Mouse (Mus musculus): Measurements from ENCODE around the gene Ctbp1.

The Ctbp1 gene

GRCm38 (mm10) chr5:33274953-33275454 is at the start of gene Ctbp1:
Gene Ctbp1, minus strand, starts transcription at chr5:33274994.
- peak; percentile 90 to 93 for DNase-seq

DNA sequence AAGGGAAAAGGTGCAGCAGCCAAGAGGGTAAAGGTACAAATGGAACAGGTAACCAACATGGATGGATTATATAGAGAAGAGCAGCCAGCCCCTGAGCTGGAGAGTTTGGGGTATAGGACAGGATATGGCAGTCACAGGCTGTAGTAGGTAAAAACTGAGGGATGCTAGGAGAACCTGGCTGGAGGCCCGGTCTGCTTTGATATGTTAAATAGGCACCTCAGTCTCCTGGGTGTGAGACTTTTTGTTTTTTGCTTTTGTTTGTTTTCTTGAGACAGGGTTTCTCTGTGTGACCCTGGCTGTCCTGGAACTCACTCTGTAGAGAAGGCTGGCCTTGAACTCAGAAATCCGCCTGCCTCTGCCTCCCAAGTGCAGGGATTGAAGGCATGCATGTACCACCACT is 49.7 kb upstream of the Ctbp1 start:
- DNase-seq, result no peak

GRCm38 (mm10) chr5:33312192-33312591 is 37.4 kb upstream of the Ctbp1 start:
- DNase-seq, result no peak

DNA sequence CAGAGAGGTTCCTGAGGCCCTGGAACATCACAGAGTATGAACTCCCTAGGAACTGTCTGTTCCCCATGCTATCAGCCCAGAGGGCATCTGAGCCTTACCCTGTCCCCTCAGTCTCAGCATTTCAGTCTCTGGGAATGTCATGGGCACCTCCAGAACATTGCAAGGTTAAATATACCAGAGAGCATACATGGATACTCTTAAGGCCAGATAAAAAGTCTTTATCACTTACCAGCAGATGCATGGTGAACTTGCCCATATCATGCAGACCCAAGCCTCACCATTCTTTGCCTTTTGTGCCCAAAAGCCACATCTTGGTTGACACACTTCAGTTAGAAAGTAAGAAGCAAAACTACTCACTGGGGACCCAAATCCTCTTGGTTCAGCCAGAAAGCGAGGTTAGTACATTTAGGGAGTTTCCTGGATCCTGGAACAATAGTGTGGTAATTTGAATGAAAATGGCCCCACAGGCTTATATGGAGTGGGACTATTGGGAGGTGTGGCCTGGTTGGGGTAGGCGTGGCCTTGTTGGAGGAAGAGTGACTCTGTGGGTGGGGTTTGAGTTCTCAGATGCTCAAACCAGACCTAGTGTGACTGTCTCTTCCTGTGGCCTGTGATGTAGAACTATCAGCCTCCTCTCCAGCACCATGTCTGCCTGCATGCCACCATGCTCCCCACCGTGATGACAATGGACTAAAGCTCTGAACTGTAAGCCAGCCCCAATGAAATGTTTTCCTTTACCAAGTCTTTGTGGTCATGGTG is 36.1 kb upstream of the Ctbp1 start:
- no peak for DNase-seq

- no peak for DNase-seq
Observed at GRCm38 (mm10) chr5:33301801-33302200, 27.0 kb upstream of the Ctbp1 start.

DNA sequence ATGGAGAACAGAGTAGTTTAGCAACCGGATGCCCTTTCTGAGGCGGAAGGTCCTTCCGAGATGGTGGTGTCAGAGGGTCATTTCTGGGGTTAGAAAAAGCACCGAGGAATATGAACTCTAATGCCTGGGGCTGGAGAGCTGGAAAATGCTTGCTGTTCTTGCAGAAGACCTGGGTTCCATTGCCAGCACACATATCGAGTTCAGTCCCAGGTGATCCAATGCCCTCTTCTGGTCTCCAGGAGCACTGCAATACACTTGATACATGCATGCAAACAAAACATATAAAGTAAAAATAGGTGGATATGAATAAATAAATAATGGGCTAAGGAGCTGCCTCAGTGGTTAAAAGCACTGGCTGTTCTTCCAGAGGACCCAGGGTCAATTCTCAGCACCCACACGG is 22.4 kb upstream of the Ctbp1 start:
- DNase-seq, result peak; percentile 7 to 35

- DNase-seq, result no peak
Observed at GRCm38 (mm10) chr5:33293796-33294430, 19.1 kb upstream of the Ctbp1 start.

GRCm38 (mm10) chr5:33283951-33284350 is 9.2 kb upstream of the Ctbp1 start:
- no peak for DNase-seq

GRCm38 (mm10) chr5:33281428-33281827 is 6.6 kb upstream of the Ctbp1 start:
- DNase-seq, result no peak

- peak; percentile 38 to 52 for DNase-seq
Observed at GRCm38 (mm10) chr5:33278950-33279349, 4.2 kb upstream of the Ctbp1 start.

DNA sequence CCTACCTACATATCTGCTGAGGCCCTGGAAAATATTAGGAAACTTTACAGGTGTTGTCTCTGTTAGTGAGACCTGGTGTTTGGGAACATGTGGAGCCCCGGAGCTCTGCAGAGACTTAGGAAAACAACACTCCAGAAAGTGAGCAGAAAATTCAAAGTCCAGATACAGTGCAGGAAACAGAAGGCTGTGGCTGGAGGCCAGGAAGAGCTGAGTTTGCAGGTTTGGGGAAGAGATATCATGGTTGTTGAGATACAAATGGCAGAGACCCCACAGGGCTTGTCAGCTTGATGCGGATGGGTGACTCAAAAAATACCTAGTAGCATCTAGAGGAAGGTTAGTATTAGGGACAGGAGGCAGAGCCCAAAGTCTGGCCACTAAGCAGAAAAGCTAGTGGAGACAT is 2.5 kb upstream of the Ctbp1 start:
- no peak for DNase-seq

- DNase-seq, result no peak
Observed at GRCm38 (mm10) chr5:33275754-33276153, 960 bp upstream of the Ctbp1 start.

DNA sequence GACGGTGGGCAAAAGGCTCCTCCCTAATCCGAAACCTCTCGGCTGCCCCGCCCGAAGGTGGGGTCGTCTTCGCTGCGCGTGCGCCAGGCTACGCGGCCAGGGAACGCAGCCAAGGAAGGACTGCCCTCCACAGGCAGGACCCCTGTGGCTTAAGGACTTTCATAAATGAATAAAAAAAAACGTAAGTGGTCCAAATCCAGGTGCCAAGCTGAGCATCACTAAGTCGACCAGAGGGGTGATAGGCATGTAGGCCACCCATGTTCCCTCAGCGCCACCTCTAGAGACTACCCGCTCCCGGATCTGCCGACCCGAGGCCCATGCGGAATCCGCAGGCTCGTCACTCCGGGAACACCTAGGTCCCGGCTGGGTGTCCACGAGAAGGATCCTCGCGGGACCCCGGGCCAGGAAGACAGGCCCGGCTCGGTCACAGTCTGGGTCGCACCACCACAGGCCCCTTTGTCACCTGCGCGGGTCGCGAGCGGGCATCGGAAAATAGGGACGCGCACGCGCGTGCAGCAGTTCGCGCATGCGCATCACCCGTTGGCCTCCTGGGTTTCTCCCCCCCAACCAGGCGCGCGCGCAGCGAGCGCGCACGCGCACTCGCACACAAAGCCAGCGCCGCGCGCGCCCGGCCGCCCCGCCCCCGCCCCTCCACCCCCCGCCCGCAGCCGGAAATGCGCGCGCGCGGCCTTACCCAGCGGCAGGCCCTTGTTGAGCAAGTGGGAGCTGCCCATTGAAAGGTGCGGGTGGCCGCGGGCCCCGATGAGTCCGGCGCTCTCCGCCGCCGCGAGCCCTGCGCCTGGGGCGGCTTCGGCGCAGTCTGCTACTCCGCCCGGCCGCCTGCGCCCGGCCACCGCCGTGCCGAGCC is 475 bp downstream of the Ctbp1 start:
- peak; percentile 92 to 93 for DNase-seq

DNA sequence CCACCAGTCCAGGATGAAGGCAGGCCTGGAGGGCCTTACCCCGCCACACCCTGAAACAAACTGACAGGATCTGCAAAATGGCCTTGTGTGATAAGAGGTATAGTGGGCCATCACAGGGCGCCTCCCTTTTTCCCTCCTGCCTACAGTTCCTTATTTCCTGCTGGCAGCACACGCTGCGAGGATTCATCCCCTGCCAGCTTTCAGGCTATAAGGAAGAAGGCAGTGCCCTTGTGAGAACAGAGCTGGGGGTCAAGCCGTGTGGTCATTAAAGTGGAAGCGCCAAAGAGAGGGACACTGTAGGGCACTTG is 1.1 kb downstream of the Ctbp1 start:
- DNase-seq, result no peak

DNA sequence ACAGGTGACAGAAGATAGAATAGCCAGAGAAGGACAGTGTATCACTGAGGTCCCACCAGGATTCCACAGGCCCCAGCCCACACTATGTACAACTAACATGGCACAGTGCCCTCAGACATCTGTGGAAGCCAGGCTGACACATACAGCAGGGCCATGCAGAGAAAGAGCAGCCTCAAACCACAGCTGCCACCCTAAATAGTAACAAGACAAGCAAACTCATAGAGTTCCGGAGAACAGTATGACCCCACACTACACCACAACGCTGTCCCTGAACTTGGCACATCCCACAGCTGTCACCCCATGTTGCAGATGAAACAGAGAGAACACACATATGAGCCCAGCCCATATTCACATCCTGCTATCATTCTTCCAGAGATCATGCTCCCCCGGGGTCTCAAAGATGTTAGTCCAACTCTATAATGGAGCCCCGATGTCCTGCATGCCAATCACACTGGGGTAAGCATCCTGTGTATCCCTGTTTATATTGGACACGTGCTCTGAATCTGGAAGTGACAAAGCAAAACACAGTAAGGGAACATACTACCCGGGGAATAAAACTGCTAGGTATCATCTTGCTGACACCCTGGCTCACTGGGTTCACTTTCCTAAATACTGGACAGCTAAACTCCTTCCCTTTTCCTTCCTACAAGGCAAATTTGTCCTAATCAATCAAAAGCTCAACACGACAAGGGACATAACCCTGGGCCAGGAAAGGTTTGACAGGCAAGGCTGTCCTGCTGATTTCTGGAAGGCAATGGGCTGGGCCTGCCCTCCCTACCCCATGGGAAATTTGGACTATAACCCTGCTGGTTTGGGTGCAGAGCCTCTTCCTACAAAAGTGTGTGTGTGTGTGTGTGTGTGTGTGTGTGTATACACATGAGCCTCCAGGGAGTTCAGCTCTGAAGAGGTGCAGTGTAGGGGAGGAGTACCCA is 1.7 kb downstream of the Ctbp1 start:
- DNase-seq, result no peak

DNA sequence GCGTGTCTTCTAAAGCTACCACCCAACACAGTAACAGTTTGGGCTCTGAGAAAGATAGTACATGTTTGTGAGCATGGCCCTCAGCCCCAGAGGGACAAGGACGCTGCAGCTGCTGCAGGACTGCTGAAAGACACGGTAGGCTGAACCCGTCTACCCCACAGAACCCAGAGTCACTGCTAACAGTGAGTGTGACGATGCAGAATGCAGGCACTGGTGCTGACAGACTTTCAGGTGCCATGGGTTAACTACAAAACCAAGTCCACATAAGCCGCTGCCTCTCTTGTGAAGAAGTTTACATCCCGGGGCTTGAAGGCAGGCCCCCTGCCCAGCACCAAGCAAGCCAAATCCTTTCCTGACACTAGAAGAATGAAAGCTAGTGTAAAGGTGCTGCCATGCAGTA is 2.6 kb downstream of the Ctbp1 start:
- no peak for DNase-seq

DNA sequence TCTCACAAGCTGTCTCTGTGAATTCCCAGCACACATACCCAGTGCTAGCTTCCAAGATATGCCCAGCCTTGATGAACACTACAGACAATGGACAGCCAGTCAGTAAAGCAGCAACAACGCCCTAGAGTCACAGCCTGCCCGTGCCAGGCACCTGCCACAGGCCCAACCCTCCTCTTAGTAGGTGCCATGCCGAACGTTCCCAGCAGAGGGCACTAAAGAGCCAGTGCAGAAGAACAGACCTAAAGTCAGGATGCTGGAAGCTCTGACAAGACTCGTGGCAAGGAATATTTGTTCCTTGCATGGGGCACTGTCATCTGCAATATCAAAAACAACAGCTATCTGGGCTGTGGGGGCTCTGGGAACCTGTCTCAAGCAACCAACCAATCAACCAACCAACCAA is 4.2 kb downstream of the Ctbp1 start:
- DNase-seq, result peak; percentile 88 to 94

DNA sequence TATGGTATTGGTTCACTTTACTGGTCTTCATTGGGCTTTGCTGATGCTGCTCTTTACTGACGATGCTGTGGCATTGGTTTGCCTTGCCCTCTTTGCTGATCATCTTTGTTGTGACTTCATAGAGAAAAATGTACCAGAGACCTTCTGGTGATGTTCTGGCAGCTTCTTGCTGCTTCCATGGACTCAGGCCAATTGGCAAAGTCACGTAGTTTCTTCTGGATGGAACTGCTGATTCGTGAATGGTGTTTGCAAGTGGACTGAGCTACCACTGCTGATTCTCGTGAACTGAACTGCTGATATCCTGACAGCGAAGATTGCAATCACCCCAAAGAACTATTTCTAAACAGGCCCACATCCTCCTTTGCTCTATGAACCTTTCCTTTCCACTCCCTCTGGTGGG is 20.4 kb downstream of the Ctbp1 start:
- DNase-seq, result no peak

DNA sequence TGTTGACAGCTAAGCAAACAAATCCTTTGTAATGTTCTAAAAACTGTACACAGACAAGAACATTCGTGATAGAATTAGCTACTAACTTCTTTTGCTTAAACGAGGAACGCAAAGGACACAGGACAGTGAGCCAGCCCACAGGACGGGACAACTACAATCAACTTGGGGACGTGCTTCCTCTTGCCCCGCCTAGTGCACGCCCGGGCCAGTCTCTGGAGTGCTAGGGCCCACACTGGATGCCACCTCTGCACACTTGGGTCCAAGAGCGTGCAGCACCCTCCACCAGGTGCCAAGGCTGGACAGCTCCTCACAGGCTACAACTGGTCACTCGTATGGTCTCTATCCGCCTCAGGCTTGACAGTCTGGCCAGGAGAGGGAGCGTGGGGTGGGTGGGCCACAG is 26.6 kb downstream of the Ctbp1 start:
- DNase-seq, result no peak

- peak; percentile 52 to 57 for DNase-seq
Observed at GRCm38 (mm10) chr5:33247387-33247786, 27.4 kb downstream of the Ctbp1 start.

GRCm38 (mm10) chr5:33245701-33246100 is 29.1 kb downstream of the Ctbp1 start:
- DNase-seq, result peak; percentile 78 to 85

GRCm38 (mm10) chr5:33244377-33244920 is 30.3 kb downstream of the Ctbp1 start:
- no peak for DNase-seq

Data from cerebellum, postnatal 36 days (tissue).